Mouse (Mus musculus): ENCODE results near the gene Astl.
A peak's percentile ranks its signal among the peaks of the same experiment; 100 is the strongest.

Gene Astl

GRCm38 (mm10) chr2:127323667-127324066, 14.8 kb upstream of the Astl start:
- DNase-seq (ENCODE audit: low spot score in 2 of 2): no peak

- DNase-seq (ENCODE audit: low spot score in 2 of 2): no peak
These were observed 14.0 kb upstream of the Astl start for GRCm38 (mm10) chr2:127324456-127324855.

GRCm38 (mm10) chr2:127328090-127328851, 10.2 kb upstream of the Astl start:
- no peak for DNase-seq (ENCODE audit: low spot score in 2 of 2)

- peak in 1 of 2 experiments; percentile 5 for DNase-seq (ENCODE audit: low spot score in 2 of 2)
These were observed 5.5 kb upstream of the Astl start for GRCm38 (mm10) chr2:127332807-127333570.

GRCm38 (mm10) chr2:127333945-127334603, 4.4 kb upstream of the Astl start:
- no peak for DNase-seq (ENCODE audit: low spot score in 2 of 2)

- DNase-seq (ENCODE audit: low spot score in 2 of 2): no peak
These were observed 3.3 kb upstream of the Astl start for GRCm38 (mm10) chr2:127335078-127335541.

GRCm38 (mm10) chr2:127335767-127336496, 2.5 kb upstream of the Astl start, which contains the start of gene Dusp2:
TSS of gene Dusp2 (plus strand) at chr2:127336159.
- peak in 1 of 2 experiments; percentile 55 for DNase-seq (ENCODE audit: low spot score in 2 of 2)

GRCm38 (mm10) chr2:127336497-127336832, 2.0 kb upstream of the Astl start:
- DNase-seq (ENCODE audit: low spot score in 2 of 2): no peak

GRCm38 (mm10) chr2:127336885-127337284, 1.6 kb upstream of the Astl start:
- no peak for DNase-seq (ENCODE audit: low spot score in 2 of 2)

- no peak for DNase-seq (ENCODE audit: low spot score in 2 of 2)
These were observed 908 bp upstream of the Astl start for GRCm38 (mm10) chr2:127337531-127337930.

GRCm38 (mm10) chr2:127338012-127338411, 427 bp upstream of the Astl start:
- DNase-seq (ENCODE audit: low spot score in 2 of 2): no peak

GRCm38 (mm10) chr2:127338833-127339232, 394 bp downstream of the Astl start:
- no peak for DNase-seq (ENCODE audit: low spot score in 2 of 2)

- DNase-seq (ENCODE audit: low spot score in 2 of 2): no peak
These were observed 823 bp downstream of the Astl start for GRCm38 (mm10) chr2:127339262-127339661.

GRCm38 (mm10) chr2:127341159-127341558, 2.7 kb downstream of the Astl start:
- peak in 1 of 2 experiments; percentile 58 for DNase-seq (ENCODE audit: low spot score in 2 of 2)

GRCm38 (mm10) chr2:127346334-127346733, 7.9 kb downstream of the Astl start:
- no peak for DNase-seq (ENCODE audit: low spot score in 2 of 2)

GRCm38 (mm10) chr2:127347147-127347985, 8.9 kb downstream of the Astl start:
- no peak for DNase-seq (ENCODE audit: low spot score in 2 of 2)

- DNase-seq (ENCODE audit: low spot score in 2 of 2): no peak
These were observed 15.4 kb downstream of the Astl start for GRCm38 (mm10) chr2:127353881-127354280.

GRCm38 (mm10) chr2:127362459-127363281, 24.2 kb downstream of the Astl start, which contains the start of gene Adra2b:
TSS of gene Adra2b (plus strand) at chr2:127363208.
- DNase-seq (ENCODE audit: low spot score in 2 of 2): peak; percentile 30 to 81

- DNase-seq (ENCODE audit: low spot score in 2 of 2): no peak
These were observed 24.8 kb downstream of the Astl start for GRCm38 (mm10) chr2:127363282-127363652.

- DNase-seq (ENCODE audit: low spot score in 2 of 2): no peak
These were observed 25.3 kb downstream of the Astl start for GRCm38 (mm10) chr2:127363696-127364095.

Measured in left cerebral cortex, adult 9 months (tissue).